Mouse (Mus musculus): Measurements from ENCODE around the gene Aprt. TPM values are rescaled to one million over a fixed set of nuclear protein-coding genes. Genes with fewer than 3 reads are reported as not detected.

Gene Aprt
- total and polyA plus RNA-seq, 3 experiments: 239 to 287 TPM; not detected in 1

DNA sequence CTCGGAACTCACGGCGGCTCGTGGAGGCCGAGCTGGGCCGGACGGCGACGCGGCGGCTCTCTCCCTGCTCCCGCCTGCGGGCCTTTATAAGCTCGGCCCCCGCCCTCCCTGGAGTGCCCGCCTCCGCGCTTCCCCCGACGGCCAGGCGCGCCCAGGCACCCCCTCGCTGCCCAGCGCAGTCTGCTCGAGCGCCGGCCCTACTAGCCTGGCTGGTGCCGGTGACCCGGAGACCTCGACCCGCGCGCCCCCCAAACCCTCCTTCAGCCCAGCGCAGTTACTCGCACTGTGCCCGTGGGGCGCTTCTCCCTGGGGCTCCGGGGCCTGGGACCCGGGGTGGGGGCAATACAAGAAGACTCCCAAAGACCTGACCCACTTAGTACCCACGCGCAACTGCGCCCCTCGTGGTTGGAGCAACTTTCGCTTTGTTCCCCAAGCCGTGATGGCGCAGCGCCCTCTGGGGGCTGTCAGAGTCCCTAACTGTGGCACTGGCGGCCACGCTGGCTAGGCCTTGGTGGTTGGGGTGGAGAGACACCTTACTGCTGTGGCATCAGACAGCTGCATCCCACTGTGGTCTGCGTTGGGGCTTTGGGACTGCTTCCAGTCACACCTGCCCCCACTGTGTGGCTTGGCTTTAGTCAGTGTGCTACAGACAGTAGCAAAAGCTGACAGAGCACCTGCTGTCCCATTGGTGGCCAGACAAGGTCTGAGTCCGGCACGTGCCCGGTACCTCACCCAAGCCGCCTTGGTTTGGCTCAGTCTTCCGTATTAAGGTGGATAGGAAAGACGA lies 25.3 kb downstream of the Aprt start, which contains the start of gene Piezo1:
Gene Piezo1, minus strand, starts transcription at position 65 of the 787 bp plus-strand sequence.
- peaks cover 0 to 36% of the 10 kb centered on the region in 2 experiments; a peak in 3 of 4 replicates for H3K4me1 ChIP-seq (ENCODE audit: control insufficient read depth in 1 of 2, insufficient read depth in 2 of 2, low read length in 2 of 2)
- H3K4me3 ChIP-seq (ENCODE audit: control insufficient read depth in 1 of 2, insufficient read depth in 1 of 2, low read depth in 2 of 2, low read length in 2 of 2): peak within 1 kb of the TSS; percentile 55 to 58
- H3K9me3 ChIP-seq (replicated peaks; ENCODE audit: insufficient read depth, low read length): no peaks in the 10 kb centered on the region
- peak within 1 kb of the TSS; percentile 77 for H3K27ac ChIP-seq (ENCODE audit: control insufficient read depth, low read depth, low read length)
- peak; percentile 29 to 78; a peak in 2 of 4 replicates for TF ChIP-seq POLR2A (IDR thresholded peaks at IDR 0.05; ENCODE audit: control insufficient read depth in 1 of 2, insufficient read depth in 1 of 2, low read depth in 1 of 2, low read length in 2 of 2, poor library complexity in 1 of 2)
- peak; percentile 12; the same call in 1 of the 2 replicates for TF ChIP-seq TCF12 (IDR thresholded peaks at IDR 0.05; ENCODE audit: low read depth, low read length)
- TF ChIP-seq ELF1 (IDR thresholded peaks at IDR 0.05; ENCODE audit: low read depth, low read length): no peak
- TF ChIP-seq TBP (IDR thresholded peaks at IDR 0.05; ENCODE audit: low read depth, low read length): 0 out of 2 replicates have a peak, but pooled peaks have one; percentile 40
- peak; percentile 55; the same call in 1 of the 2 replicates for TF ChIP-seq SMC3 (IDR thresholded peaks at IDR 0.05; ENCODE audit: low read depth, low read length)
- no peak for TF ChIP-seq SIN3A (IDR thresholded peaks at IDR 0.05; ENCODE audit: low read length)
- no peak for TF ChIP-seq NELFE (IDR thresholded peaks at IDR 0.05; ENCODE audit: low read depth, low read length)
- no peak for TF ChIP-seq HCFC1 (IDR thresholded peaks at IDR 0.05; ENCODE audit: low read depth, low read length)
- no peak for TF ChIP-seq MXI1 (IDR thresholded peaks at IDR 0.05; ENCODE audit: low read depth, low read length)
- no peak for TF ChIP-seq CHD1 (IDR thresholded peaks at IDR 0.05; ENCODE audit: low read depth, low read length)
- TF ChIP-seq CTCF (IDR thresholded peaks at IDR 0.05 in 2 of 3, conservative IDR thresholded peaks at IDR 0.05 in 1 of 3; ENCODE audit: control insufficient read depth in 1 of 3, insufficient read depth in 1 of 3, low read depth in 2 of 3, low read length in 3 of 3, poor library complexity in 1 of 3, severe bottlenecking in 1 of 3): peak; percentile 76 to 97 (median 92); a peak in 5 of 6 replicates
- no peak for TF ChIP-seq EP300 (IDR thresholded peaks at IDR 0.05; ENCODE audit: low read depth in 1 of 2, low read length in 2 of 2)
- peak; percentile 49 for TF ChIP-seq RAD21 (IDR thresholded peaks at IDR 0.05; ENCODE audit: low read depth, low read length)
- TF ChIP-seq ETS1 (IDR thresholded peaks at IDR 0.05; ENCODE audit: low read depth, low read length): no peak
- peak within 1 kb of the TSS; percentile 79 for H3K9ac ChIP-seq (ENCODE audit: control insufficient read depth, low read depth, low read length, poor library complexity, severe bottlenecking)
- H3K27me3 ChIP-seq (ENCODE audit: control insufficient read depth in 1 of 2, insufficient read depth in 2 of 2, low read length in 2 of 2): no peaks in the 10 kb centered on the region
- H3K36me3 ChIP-seq (ENCODE audit: control insufficient read depth in 1 of 2, insufficient read depth in 2 of 2, low read length in 2 of 2): peaks cover 0 to 29% of the 10 kb centered on the region in 2 experiments; a peak in 2 of 4 replicates
- H3K79me2 ChIP-seq (ENCODE audit: control insufficient read depth, insufficient read depth, low read length, poor library complexity): peaks cover 62% of the 10 kb centered on the region
- peak; percentile 84 for DNase-seq (ENCODE audit: low read depth, low spot score)

GRCm38 (mm10) chr8:122550995-122551264 lies 25.8 kb downstream of the Aprt start:
- TF ChIP-seq HCFC1 (IDR thresholded peaks at IDR 0.05; ENCODE audit: low read depth, low read length) (no peak), NELFE (IDR thresholded peaks at IDR 0.05; ENCODE audit: low read depth, low read length) (peak; percentile 64), MAX (IDR thresholded peaks at IDR 0.05; ENCODE audit: low read length) (0 out of 2 replicates have a peak, but pooled peaks have one; percentile 50), MXI1 (IDR thresholded peaks at IDR 0.05; ENCODE audit: low read depth, low read length) (peak; percentile 78; the same call in 1 of the 2 replicates), SIN3A (IDR thresholded peaks at IDR 0.05; ENCODE audit: low read length) (0 out of 2 replicates have a peak, but pooled peaks have one; percentile 14), ELF1 (IDR thresholded peaks at IDR 0.05; ENCODE audit: low read depth, low read length) (no peak), ZMIZ1 (IDR thresholded peaks at IDR 0.05; ENCODE audit: low read depth, low read length) (0 out of 2 replicates have a peak, but pooled peaks have one; percentile 32), BHLHE40 (IDR thresholded peaks at IDR 0.05; ENCODE audit: borderline replicate concordance, low read depth, low read length) (peak; percentile 76; the same call in 1 of the 2 replicates)
- peak overlapping the region; percentile 77 for H3K27ac ChIP-seq (ENCODE audit: control insufficient read depth, low read depth, low read length)
- no peak for DNase-seq (ENCODE audit: low read depth, low spot score)
- H3K4me3 ChIP-seq (ENCODE audit: control insufficient read depth in 1 of 2, insufficient read depth in 1 of 2, low read depth in 2 of 2, low read length in 2 of 2): peak overlapping the region; percentile 55 to 58; a peak in 3 of 4 replicates
- H3K9ac ChIP-seq (ENCODE audit: control insufficient read depth, low read depth, low read length, poor library complexity, severe bottlenecking): peak overlapping the region; percentile 79
- H3K4me1 ChIP-seq (ENCODE audit: control insufficient read depth in 1 of 2, insufficient read depth in 2 of 2, low read length in 2 of 2): peaks cover 0 to 31% of the 10 kb centered on the region in 2 experiments; a peak in 3 of 4 replicates
- H3K79me2 ChIP-seq (ENCODE audit: control insufficient read depth, insufficient read depth, low read length, poor library complexity): peaks cover 64% of the 10 kb centered on the region
- no peaks in the 10 kb centered on the region for H3K9me3 ChIP-seq (replicated peaks; ENCODE audit: insufficient read depth, low read length)
- H3K27me3 ChIP-seq (ENCODE audit: control insufficient read depth in 1 of 2, insufficient read depth in 2 of 2, low read length in 2 of 2): no peaks in the 10 kb centered on the region
- H3K36me3 ChIP-seq (ENCODE audit: control insufficient read depth in 1 of 2, insufficient read depth in 2 of 2, low read length in 2 of 2): peaks cover 0 to 31% of the 10 kb centered on the region in 2 experiments; a peak in 2 of 4 replicates

Measured in MEL (cell line).